Mouse (Mus musculus) brain, embryonic 14.5 days (tissue): ENCODE results near the gene Sec13.

Experiments
- CTCF ChIP-seq: fragments of 200-500 bp; IDR thresholded peaks from 2 replicates; pipeline ENCODE4 v1.5.1; 2012; ENCODE audit warnings: inconsistent platforms, mild to moderate bottlenecking, moderate library complexity, borderline replicate concordance; ENCODE audit not compliant: insufficient read depth, insufficient read length; ENCODE audit errors: extremely low read depth
- POLR2A ChIP-seq: fragments of 200-500 bp; IDR thresholded peaks from 2 replicates; pipeline ENCODE4 v1.6.1; 2012; ENCODE audit warnings: mild to moderate bottlenecking, inconsistent platforms, borderline replicate concordance; ENCODE audit not compliant: poor library complexity, insufficient read depth, insufficient read length, severe bottlenecking; ENCODE audit errors: extremely low read depth

- TF ChIP-seq POLR2A = no peak
- no peak for TF ChIP-seq CTCF
Measured at GRCm38 (mm10) chr6:113692661-113693133, 47.8 kb downstream of the Sec13 start.
